Mouse (Mus musculus) layer of hippocampus, adult 9-10 months (tissue): ENCODE measurements around the gene Uba6.

ENCODE experiments used
- DNase-seq: peaks from one replicate; pipeline ENCODE4 v3.0.0; 2022; ENCODE audit warnings: low spot score

Gene Uba6

DNA sequence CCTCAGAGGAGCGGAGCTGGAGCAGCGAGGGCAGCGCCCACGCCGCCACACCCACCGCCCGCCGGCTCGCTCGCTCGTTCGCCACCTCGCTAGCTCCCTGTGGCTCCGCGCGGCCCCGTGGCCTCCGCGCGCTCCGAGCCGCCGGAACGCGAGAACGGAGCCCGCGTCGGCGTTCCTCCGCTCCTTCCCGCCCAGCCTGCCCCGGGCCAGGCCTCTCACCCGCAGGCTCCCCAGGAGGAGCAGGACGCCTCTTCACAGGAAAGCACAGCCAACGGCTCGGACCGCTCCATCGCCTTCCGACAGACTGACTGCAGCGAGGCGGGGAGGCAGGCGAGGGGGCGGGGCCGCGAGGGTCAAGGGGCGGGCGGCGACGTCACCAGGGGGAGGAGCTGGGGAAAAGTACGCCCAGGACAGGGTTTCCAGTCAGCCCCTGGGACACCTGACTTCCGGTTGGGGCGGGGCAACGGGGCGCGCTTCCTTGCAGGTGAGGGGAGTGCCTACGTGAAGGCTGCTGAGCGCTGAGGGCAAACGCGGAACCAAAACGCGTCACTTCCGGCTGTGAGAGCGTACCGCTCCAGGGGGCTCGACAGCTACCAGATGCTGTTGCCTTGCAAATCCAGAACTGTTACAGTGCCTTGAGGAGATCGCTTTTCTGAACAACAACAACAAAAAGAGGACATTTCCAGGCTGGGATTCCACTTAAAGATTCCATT is at the start of gene Uba6:
Gene Uba6 (minus strand): TSS at position 355 of the 713 bp plus-strand sequence.
- peak; percentile 92 for DNase-seq

DNA sequence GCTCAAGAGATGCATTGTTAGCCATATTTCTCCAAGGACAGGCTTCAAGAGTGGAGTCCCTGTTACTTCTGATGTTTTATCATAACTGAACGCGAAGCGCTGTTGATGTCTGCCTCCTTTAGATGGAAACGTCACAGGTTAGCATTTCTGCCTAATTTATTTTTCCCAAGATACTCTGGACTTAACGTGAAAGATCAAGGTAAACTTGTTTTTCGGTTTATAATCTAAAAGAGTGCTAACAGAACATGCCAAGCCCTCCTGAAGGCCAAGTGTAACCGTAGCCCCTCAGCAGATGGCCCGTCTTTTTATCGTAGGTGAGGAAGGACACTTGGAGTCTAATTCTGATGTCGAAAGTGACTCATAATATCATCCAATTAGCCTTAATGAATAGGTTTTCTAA is 25.2 kb upstream of the Uba6 start, which contains the start of gene Gnrhr:
Gene Gnrhr (minus strand): TSS at position 101 of the 400 bp plus-strand sequence.
- DNase-seq = no peak

GRCm38 (mm10) chr5:86191356-86191755 is 18.8 kb upstream of the Uba6 start:
- no peak for DNase-seq

- DNase-seq = no peak
Measured at GRCm38 (mm10) chr5:86190770-86191169, 18.2 kb upstream of the Uba6 start.

DNA sequence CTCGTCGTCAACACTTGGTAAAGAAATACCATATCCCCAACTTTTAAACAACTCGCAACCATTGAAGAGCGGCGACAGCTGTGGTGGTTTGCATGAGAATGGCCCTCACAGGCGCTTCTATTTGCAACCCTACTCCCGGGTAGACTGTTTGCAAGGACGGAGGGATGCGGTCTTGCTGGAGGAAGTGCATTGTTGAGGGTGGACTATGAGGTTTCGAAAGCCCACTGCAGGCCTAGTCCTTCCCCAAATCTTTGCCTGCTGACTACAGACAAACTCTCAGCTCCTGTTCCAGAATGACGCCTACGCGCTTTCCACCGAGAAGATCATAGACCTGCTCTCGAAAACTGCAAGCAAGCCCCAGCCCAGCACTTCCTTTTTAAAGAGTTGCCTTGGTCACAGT is 17.7 kb upstream of the Uba6 start:
- no peak for DNase-seq

DNA sequence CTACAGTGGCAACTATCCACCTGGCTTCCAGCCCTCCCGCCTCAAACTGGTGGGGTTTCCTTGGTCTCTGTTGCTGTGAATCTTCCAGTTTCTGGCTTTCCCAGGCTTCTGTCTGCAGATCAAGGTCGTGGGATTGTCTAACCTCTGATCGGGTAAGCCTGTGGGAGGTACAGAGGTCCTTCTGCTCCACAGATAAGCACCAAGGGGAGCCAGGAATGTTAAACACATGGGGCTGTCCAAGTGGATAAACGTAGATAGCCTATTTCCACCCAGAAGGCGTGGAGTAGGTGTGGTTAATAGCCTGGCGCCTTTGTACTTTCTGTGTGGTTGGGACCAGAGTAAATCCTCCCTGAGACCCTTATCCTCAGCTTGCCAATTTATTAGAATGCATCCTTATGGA is 14.8 kb upstream of the Uba6 start:
- no peak for DNase-seq

GRCm38 (mm10) chr5:86173778-86174177 is 1.2 kb upstream of the Uba6 start:
- no peak for DNase-seq

GRCm38 (mm10) chr5:86172088-86172448 is 535 bp downstream of the Uba6 start:
- no peak for DNase-seq

GRCm38 (mm10) chr5:86129828-86130227 is 42.8 kb downstream of the Uba6 start:
- DNase-seq = no peak

DNA sequence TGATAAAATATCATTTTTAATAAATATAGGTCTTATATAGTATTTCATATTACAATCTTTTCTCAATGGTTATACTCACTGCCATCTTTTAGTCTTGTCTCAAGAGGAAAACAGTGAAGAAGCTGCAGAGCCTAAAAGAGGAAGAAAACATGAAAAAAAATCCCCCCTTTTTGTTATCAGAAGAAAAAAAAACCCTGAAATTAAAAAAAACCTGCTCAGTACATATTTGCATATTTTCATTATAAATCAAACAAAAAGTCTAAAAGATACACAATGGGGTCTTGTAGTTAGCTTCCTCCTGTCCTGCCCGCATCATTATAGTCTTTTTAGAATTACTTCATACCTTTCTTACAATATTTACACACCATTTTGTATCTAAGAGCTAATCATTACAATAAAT is 43.9 kb downstream of the Uba6 start:
- DNase-seq = no peak

GRCm38 (mm10) chr5:86118457-86119094 is 54.0 kb downstream of the Uba6 start:
- DNase-seq = no peak

- no peak for DNase-seq
Measured at GRCm38 (mm10) chr5:86113997-86114396, 58.6 kb downstream of the Uba6 start.

- DNase-seq = no peak
Measured at GRCm38 (mm10) chr5:86113037-86113436, 59.6 kb downstream of the Uba6 start.

DNA sequence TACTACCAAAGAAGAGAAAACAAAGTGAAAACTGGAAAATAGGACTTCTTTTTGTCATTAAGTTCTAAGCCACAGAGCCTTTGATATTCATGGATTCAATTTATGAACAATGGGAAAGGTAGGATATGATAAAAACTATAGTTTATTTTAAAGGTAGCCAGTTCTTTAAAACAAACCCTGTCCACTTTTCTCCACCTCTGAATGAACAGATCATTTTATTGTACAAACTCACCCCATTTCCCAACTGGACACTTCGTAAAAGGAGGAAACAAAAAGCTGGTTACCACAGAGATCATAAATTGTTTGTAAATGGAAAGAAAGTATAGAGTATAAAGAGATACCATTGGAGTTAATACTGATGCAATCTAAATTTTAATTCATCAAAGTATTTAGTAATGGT is 61.5 kb downstream of the Uba6 start:
- no peak for DNase-seq

DNA sequence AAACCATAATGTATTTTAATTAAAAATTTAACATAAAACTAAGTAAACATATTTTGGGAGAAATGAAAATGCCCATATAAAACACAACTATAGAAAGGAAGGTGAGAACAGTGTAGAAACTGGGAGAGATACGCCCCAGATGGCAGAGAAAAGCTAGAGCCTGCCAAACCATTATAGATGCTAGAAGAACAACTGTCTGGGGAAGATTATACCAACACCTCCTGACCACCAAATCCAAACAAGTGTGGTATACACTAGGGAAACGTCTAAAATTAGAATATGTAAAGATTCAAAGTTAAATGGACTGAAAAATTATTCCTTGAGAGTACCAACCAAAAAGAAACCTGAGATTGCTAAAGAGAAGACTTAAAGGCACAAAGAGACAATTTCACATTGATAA is 66.0 kb downstream of the Uba6 start:
- no peak for DNase-seq

DNA sequence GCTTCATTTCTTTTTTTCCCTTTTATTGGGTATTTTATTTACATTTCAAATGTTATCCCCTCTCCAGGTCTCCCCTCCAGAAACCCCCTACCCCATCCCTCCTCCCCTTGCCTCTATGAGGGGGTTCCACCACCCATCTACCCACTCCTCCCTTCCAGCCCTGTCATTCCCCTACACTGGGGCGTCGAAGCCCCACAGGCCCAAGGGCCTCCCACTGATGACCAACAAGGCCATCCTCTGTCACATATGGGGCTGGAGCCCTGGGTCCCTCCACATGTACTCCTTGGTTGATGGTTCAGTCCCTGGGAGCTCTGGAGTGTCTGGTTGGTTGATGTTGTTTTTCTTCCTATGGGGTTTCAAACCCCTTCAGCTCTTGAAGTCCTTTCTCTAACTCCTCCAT is 70.4 kb downstream of the Uba6 start:
- DNase-seq = no peak

DNA sequence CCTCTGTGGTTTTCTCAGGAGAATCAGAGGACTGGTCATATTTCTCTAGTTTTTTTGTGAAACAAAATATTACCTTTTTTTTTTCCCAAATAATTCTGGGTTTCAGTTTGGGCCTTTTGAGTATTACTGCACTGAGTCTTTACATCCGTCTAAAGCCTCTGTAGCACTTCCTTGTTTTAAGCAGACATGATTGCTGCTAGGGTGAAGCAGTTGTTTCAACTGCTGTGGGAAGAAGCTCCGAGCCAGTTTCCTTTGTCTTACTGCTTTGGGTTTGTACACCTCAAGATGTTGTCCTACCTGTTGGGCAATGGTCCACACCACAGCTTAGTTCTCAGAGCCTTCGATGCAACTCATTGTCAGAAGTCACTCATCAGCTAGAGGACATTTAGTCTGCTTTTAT is 72.0 kb downstream of the Uba6 start:
- DNase-seq = no peak

- DNase-seq = no peak
Measured at GRCm38 (mm10) chr5:86098988-86099387, 73.6 kb downstream of the Uba6 start.

GRCm38 (mm10) chr5:86094754-86095153 is 77.8 kb downstream of the Uba6 start:
- no peak for DNase-seq

DNA sequence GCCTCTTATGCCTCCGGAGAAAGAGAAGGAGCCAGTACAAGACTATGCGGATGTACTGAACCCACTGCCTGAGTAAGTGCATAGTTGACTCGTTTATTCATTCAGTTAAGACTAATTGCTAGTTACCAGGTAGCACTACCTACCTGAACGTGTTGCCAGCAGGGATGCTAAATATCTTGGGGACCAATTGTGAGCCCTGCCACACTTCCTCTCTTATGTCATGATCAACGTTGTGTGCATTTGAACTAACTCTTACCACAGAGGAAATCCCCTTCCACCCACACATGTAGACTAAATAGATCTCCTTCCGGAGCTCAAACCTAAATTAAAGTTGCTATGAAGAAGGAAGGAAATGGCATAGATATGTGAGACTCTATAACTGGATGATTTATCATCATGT is 85.9 kb downstream of the Uba6 start:
- no peak for DNase-seq

- DNase-seq = no peak
Measured at GRCm38 (mm10) chr5:86084979-86085378, 87.6 kb downstream of the Uba6 start.

GRCm38 (mm10) chr5:86083987-86084386 is 88.6 kb downstream of the Uba6 start:
- DNase-seq = no peak

- DNase-seq = no peak
Measured at GRCm38 (mm10) chr5:86078720-86079334, 93.8 kb downstream of the Uba6 start.
